Mouse (Mus musculus) left cerebral cortex, adult 18-20 months (tissue): ENCODE results near the gene Lingo3. TPM values are rescaled to one million over a fixed set of nuclear protein-coding genes. Genes with fewer than 3 reads are reported as not detected.

Experiments
- microRNA-seq, 2 experiments: library from miRNA; unstranded; fragments of <30 nt; microRNA quantifications; one replicate each; pipeline ENCODE4 v1.2.0; 2021
- total RNA-seq, 2 experiments: library from RNA; stranded (reverse); gene quantifications; 2 replicates each; pipeline ENCODE4 v1.2.3; 2021

The Lingo3 gene
- total RNA-seq, 2 experiments from 2014 or later = 35.4 to 45.0 TPM

Small RNA genes within 50 kb of the gene (microRNA-seq; reads per million reads assigned to microRNA genes)
- 4.7 to 6.7 reads per million in 2 experiments for gene Mir1982

Other genes starting within 250 kb of the Lingo3 start
- gene Scamp4, start 241.2 kb downstream of the Lingo3 start, total RNA-seq = 10 to 100 TPM; 49.1 to 50.5 TPM
- gene Adat3, start 241.2 kb downstream of the Lingo3 start, total RNA-seq = 1 to 10 TPM; 2.3 to 6.4 TPM
- 1 to 10 TPM; 3.5 to 3.7 TPM for gene Gm49322, start 238.0 kb downstream of the Lingo3 start, total RNA-seq
- gene Csnk1g2, start 221.2 kb downstream of the Lingo3 start, total RNA-seq = 100 to 1,000 TPM; 253 to 267 TPM
- 10 to 100 TPM; 87.6 to 93.8 TPM for gene Btbd2, start 187.0 kb downstream of the Lingo3 start, total RNA-seq
- 10 to 100 TPM; 43.3 to 47.7 TPM for gene Mknk2, start 165.9 kb downstream of the Lingo3 start, total RNA-seq
- gene Mob3a, start 142.1 kb downstream of the Lingo3 start, total RNA-seq = 10 to 100 TPM; 17.1 to 17.2 TPM
- gene Izumo4, start 141.9 kb downstream of the Lingo3 start, total RNA-seq = 10 to 100 TPM; 42.6 to 45.2 TPM
- gene Ap3d1, start 101.8 kb downstream of the Lingo3 start, total RNA-seq = 100 to 1,000 TPM; 140 to 153 TPM
- 10 to 100 TPM; 43.0 to 44.4 TPM for gene Dot1l, start 88.8 kb downstream of the Lingo3 start, total RNA-seq
- gene Sf3a2, start 45.8 kb downstream of the Lingo3 start, total RNA-seq = 10 to 100 TPM; 46.8 to 53.3 TPM
- 10 to 100 TPM; 66.1 to 77.7 TPM for gene Plekhj1, start 45.4 kb downstream of the Lingo3 start, total RNA-seq
- 1 to 10 TPM; 2.4 to 2.9 TPM for gene Amh, start 38.8 kb downstream of the Lingo3 start, total RNA-seq
- 1 to 10 TPM; 6.6 to 8.0 TPM for gene Jsrp1, start 30.5 kb downstream of the Lingo3 start, total RNA-seq
- 100 to 1,000 TPM; 517 to 561 TPM for gene Oaz1, start 17.4 kb downstream of the Lingo3 start, total RNA-seq
- gene Lsm7, start 11.2 kb upstream of the Lingo3 start, total RNA-seq = 10 to 100 TPM; 34.8 to 48.8 TPM
- gene Sppl2b, start 11.2 kb upstream of the Lingo3 start, total RNA-seq = 10 to 100 TPM; 45.6 to 53.7 TPM
- under 1 TPM; 0.12 to 0.26 TPM for gene Tmprss9, start 27.8 kb upstream of the Lingo3 start, total RNA-seq
- 100 to 1,000 TPM; 131 to 136 TPM for gene Timm13, start 56.9 kb upstream of the Lingo3 start, total RNA-seq
- gene Lmnb2, start 74.2 kb upstream of the Lingo3 start, total RNA-seq = 10 to 100 TPM; 20.0 to 20.1 TPM
- gene Gadd45b, start 86.0 kb upstream of the Lingo3 start, total RNA-seq = 10 to 100 TPM; 25.1 to 38.3 TPM
- gene Gng7, start 170.9 kb upstream of the Lingo3 start, total RNA-seq = 100 to 1,000 TPM; 107 to 137 TPM
- 100 to 1,000 TPM; 104 to 113 TPM for gene Diras1, start 181.6 kb upstream of the Lingo3 start, total RNA-seq
- 10 to 100 TPM; 56.9 to 60.1 TPM for gene Slc39a3, start 193.4 kb upstream of the Lingo3 start, total RNA-seq
- gene Sgta, start 216.1 kb upstream of the Lingo3 start, total RNA-seq = 100 to 1,000 TPM; 178 to 182 TPM
- 10 to 100 TPM; 43.9 to 49.4 TPM for gene Thop1, start 226.0 kb upstream of the Lingo3 start, total RNA-seq